Mouse (Mus musculus): Measurements from ENCODE around the gene Galr2.
"Not testable (repeated sequence)": the region's sequence is repeated elsewhere in the genome, so short reads cannot be mapped to it uniquely, and the experiment has no call there.

The Galr2 gene

DNA sequence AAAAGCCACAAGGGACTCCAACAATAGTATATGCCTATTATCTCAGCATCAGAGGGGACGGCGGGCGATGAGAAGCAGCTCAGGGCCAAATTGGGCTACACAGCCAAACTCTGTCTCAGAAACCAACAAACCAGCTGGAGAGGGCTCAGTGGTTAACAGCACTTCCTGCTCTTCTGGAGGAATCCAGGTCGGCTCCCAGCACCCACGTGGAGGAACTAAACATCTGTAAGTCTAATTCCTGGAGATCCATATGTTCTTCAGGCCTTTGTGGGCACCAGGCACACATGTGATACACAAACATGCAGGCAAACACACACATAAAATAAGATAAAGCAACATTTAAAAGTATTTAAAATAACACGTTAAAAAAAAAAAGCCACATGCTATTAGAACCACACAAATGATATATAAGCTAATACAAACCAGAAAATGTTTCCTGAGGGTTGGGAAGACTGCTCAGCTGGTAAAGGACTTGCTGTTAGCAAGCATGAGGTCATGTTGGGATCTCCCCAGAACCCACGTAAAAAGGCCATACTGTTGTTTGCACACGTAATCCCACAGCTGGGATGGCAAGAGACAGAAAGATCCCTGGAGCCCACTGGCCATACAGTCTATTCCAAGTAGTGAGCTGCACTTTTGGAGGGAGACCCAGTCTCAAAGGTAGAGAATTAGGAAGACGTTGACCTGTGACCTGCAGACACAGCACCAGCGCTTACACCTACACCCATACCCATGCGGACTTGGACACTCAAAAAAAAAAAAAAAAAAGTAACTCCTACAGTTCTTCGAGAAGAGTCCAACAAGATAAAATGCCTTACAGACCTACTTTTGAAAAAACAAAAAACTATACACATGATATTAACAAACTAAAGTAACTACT lies 7.9 kb upstream of the Galr2 start:
- no peak for DNase-seq

GRCm38 (mm10) chr11:116273469-116274044 lies 7.2 kb upstream of the Galr2 start:
- no peak for DNase-seq

DNA sequence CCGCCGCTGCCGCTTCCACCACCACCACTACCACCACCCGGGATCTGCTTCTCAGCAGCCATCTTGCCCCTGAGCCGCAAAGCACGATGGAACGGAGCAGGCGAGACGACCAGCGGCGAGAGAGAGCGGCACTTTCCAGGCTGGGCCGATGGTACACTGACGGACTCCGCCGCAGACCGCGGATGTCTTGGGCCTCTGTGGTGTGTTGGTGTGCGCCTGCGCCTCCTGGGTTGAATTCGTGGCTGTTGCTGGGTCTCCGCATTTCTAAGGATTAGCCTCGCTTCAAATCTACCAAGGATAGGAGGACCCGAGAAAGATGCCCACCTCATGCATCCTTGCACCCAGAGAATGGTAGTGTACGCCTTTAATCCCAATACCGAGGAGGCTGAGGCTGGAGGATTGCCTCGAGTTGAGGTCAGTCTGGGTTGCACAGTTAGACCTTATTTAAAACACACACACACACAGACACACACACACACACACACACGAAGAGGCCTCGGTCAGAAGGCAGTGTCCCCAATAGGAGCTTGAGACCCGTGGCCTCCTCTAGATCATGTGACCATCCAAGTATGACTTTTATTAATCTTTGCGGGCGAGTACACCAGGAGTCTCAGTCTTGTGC lies 6.6 kb upstream of the Galr2 start, which contains the start of gene Srp68:
TSS of gene Srp68 (minus strand) at position 173 of the 622 bp plus-strand sequence.
- peak; percentile 84 to 88 for DNase-seq

DNA sequence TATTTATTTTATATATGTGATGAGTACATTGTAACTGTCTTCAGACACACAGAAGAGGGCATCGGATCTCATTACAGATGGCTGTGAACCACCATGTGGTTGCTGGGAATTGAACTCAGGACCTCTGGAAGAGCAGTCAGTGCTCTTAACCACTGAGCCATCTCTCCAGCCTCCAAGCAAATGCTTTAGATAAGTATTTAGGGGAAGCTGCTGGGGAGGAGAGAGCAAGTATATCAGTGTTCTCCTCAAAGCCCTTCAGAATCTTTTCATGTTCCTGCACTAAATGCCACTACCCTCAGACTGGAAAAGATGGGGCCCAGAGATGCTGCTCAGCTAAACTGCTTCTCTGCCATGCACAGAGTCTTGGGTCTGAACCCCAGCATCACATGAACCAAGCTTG lies 3.6 kb upstream of the Galr2 start:
- DNase-seq, result not testable (repeated sequence)

GRCm38 (mm10) chr11:116281671-116282070 lies 932 bp downstream of the Galr2 start:
- DNase-seq, result no peak

DNA sequence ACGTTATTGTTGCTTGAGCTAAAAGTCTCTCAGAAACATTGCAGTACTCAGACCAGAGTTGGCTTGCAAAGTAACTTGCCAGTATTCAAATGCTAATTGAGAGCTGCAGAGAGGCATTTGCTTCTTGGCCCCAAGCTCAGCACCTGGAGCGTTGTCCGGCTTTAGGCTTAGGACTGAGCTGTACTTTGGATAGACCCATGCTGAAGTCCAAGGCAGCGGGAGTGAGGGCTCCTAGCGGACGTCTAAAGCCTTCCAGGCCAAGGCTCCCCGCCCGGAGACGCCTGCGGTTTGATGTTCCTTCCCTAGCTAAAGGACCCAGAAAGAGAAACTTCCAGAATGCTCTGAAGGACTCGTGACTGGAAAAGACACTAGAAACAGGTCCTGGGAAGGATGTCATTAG lies 1.4 kb downstream of the Galr2 start:
- DNase-seq, result no peak

DNA sequence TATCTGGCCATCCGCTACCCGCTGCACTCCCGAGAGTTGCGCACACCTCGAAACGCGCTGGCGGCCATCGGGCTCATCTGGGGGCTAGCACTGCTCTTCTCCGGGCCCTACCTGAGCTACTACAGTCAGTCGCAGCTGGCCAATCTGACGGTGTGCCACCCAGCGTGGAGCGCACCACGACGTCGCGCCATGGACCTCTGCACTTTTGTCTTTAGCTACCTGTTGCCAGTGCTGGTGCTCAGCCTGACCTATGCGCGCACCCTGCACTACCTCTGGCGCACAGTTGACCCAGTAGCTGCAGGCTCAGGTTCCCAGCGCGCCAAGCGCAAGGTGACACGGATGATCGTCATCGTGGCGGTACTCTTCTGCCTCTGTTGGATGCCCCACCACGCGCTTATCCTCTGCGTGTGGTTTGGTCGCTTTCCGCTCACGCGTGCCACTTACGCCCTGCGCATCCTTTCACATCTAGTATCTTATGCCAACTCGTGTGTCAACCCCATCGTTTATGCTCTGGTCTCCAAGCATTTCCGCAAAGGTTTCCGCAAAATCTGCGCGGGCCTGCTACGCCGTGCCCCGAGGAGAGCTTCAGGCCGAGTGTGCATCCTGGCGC lies 2.3 kb downstream of the Galr2 start:
- DNase-seq, result no peak

GRCm38 (mm10) chr11:116283982-116284381 lies 3.2 kb downstream of the Galr2 start:
- DNase-seq, result no peak

DNA sequence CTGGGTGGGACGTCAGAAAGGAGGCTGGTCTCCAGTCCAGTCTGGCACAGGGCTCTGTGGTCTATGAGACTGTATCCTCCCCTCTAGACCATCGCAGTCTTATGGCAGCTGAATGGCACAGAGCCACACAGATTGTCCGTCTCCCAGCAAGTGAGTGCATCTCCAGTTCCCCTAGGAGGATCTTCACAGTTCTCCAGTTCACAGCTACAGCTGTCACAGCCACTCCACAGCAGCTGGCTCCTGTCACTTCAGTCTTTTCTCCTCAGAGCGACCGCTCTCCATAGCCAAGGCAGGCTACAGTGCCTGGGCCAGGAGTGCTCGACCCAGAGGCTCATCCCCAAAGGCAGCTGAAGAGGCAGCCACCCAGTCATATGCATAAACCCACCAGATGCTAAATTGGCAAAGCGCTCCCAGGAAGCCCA lies 5.0 kb downstream of the Galr2 start:
- no peak for DNase-seq

- no peak for DNase-seq
Measured at GRCm38 (mm10) chr11:116287351-116287750, 6.6 kb downstream of the Galr2 start.

DNA sequence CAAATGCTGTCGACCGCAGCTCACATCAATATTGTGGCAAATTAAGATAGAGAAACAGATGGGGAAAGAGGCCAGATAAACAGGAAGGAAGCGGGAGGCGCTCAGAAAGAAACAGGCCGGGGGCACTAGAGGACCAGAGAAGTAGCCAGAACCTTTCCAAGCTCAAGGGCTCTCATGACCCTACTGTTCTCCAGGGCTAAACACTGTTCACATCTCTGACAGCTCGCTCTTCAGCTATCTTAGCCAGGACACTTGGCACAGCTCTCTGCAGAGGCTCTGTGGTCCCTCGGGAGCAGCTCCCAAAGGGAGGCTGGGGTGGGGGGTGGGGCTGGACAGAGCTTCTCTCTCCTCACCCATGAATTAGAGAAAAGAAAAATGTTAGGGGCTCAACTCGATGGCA lies 9.8 kb downstream of the Galr2 start:
- no peak for DNase-seq

DNA sequence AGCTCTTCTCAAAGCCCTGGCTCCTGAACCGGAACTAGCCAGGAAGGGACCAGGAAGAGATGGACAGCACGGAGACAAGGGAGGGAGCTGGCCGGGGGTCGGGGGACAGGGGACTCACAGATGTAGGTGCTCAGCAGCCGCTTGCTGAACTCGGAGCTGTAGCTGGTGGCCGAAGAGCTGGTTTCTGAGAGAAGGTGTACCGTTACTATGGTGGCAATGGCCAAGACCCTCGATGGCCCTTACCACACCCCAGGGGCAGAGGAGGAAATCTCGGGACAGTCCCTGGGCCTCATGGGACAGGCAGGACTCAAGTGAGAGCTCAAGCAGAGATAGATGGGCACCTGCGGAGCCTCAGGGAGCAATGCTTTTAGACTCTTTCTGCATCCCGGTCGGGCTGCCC lies 11.7 kb downstream of the Galr2 start:
- DNase-seq, result no peak

- DNase-seq, result no peak
Measured at GRCm38 (mm10) chr11:116293538-116294137, 12.9 kb downstream of the Galr2 start.

- no peak for DNase-seq
Measured at GRCm38 (mm10) chr11:116294319-116294718, 13.6 kb downstream of the Galr2 start.

- DNase-seq, result no peak
Measured at GRCm38 (mm10) chr11:116296191-116296734, 15.5 kb downstream of the Galr2 start.

DNA sequence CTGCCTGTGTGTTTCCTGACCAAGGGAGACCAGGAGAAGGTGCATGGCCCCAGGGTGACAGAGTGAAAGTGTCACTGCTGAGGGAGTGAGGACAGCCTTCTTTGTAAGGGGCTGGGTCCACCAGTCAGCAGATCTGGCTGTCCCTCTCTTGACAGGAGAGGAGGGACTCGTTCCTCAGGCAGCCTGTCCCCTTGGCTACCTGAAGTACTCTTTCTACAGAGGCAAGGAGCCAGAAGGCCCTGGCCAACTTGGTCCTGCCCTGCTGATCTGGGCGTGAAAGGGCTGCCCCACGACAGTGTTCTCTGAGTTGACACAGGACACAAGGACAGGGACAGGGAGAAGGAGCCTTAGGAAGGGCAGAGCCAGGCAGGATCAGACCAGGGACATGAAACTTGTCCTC lies 16.3 kb downstream of the Galr2 start:
- DNase-seq, result no peak

DNA sequence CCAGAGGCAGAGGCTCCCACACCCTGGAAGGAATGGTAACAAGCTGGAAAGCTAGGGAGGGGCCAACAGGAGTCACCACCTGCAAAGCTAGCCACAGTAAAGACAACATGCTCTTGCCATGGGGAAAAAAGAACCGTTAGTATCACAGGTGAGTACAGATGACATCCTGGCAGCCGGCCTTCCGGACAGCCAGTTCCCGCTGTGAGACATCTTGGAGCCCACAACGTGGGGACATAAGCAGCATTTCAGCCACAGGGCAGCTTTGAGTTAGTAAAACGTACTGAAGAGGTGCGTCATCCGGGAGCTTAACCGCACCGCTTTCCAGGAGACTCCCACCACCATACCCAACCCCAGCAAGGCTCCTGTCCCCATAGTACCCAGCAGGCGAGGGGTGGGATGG lies 17.5 kb downstream of the Galr2 start:
- no peak for DNase-seq

- DNase-seq, result no peak
Measured at GRCm38 (mm10) chr11:116298621-116299020, 17.9 kb downstream of the Galr2 start.

- DNase-seq, result no peak
Measured at GRCm38 (mm10) chr11:116305423-116305822, 24.7 kb downstream of the Galr2 start.

GRCm38 (mm10) chr11:116306126-116306982 lies 25.6 kb downstream of the Galr2 start:
- DNase-seq, result peak; percentile 85 to 88

- DNase-seq, result no peak
Measured at GRCm38 (mm10) chr11:116307019-116307725, 26.4 kb downstream of the Galr2 start, which contains the start of gene Exoc7. TSS of gene Exoc7 (minus strand) at chr11:116307233.
